Mouse (Mus musculus): ENCODE measurements around the gene Ctla4. TPM values are rescaled to one million over a fixed set of nuclear protein-coding genes. Genes with fewer than 3 reads are reported as not detected.

Gene Ctla4
- polyA plus RNA-seq, 1 experiment, result not detected

- Histone ChIP-seq H3K79me2 (ENCODE audit: control insufficient read depth, insufficient read depth) (no peaks in the 10 kb centered on the region), H3K36me3 (ENCODE audit: control insufficient read depth, insufficient read depth) (no peaks in the 10 kb centered on the region), H3ac (ENCODE audit: control insufficient read depth, insufficient read length) (no peak overlapping the region), H3K4me3 (no peak overlapping the region), H3K4me2 (ENCODE audit: low read depth) (no peak overlapping the region), H3K27me3 (ENCODE audit: control insufficient read depth, insufficient read depth, insufficient read length) (no peaks in the 10 kb centered on the region)
- TF ChIP-seq POLR2AphosphoS2 (IDR thresholded peaks at IDR 0.05; ENCODE audit: insufficient read length, low read depth), result no peak
- TF ChIP-seq TCF12 (IDR thresholded peaks at IDR 0.05; ENCODE audit: insufficient read depth, poor library complexity, severe bottlenecking), result no peak
- no peak for TF ChIP-seq REST (IDR thresholded peaks at IDR 0.05; ENCODE audit: insufficient read depth, insufficient read length)
- no peak for TF ChIP-seq TCF3 (IDR thresholded peaks at IDR 0.05; ENCODE audit: insufficient read length, low read depth)
- TF ChIP-seq POLR2A (IDR thresholded peaks at IDR 0.05; ENCODE audit: insufficient read length, low read depth), result no peak
These were observed 59.0 kb downstream of the Ctla4 start for GRCm38 (mm10) chr1:60945633-60946401.

DNA sequence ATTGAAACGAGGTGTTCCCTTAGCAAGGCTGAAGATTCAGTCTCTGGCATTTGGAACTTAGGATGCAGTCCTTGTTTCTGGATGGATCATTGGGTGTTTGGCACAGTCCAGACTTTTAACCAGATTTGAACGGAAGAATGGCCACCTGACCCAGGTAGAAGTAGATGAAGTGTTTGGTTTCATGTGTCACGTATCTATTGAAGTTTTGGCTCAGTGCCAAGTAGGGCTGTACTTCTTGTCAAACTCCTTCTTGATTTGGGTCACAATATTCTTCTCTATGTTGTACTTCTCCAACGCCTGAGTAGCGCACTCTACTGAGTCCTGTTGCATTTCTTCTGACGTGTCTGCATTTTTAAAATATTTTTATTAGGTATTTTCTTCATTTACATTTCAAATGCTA is 61.3 kb downstream of the Ctla4 start:
- Histone ChIP-seq H3K36me3 (ENCODE audit: control insufficient read depth, insufficient read depth) (no peaks in the 10 kb centered on the region), H3K79me2 (ENCODE audit: control insufficient read depth, insufficient read depth) (no peaks in the 10 kb centered on the region), H3K27me3 (ENCODE audit: control insufficient read depth, insufficient read depth, insufficient read length) (no peaks in the 10 kb centered on the region), H3K4me2 (ENCODE audit: low read depth) (no peak overlapping the region), H3ac (ENCODE audit: control insufficient read depth, insufficient read length) (no peak overlapping the region), H3K4me3 (no peak overlapping the region)
- no peak for TF ChIP-seq MYOG (IDR thresholded peaks at IDR 0.05; ENCODE audit: control insufficient read depth in 1 of 3, insufficient read depth in 1 of 3, insufficient read length in 2 of 3, low read depth in 2 of 3)

- Histone ChIP-seq H3K4me2 (ENCODE audit: low read depth) (no peak overlapping the region), H3K36me3 (ENCODE audit: control insufficient read depth, insufficient read depth) (no peaks in the 10 kb centered on the region), H3K4me3 (no peak overlapping the region), H3K27me3 (ENCODE audit: control insufficient read depth, insufficient read depth, insufficient read length) (no peaks in the 10 kb centered on the region), H3K79me2 (ENCODE audit: control insufficient read depth, insufficient read depth) (no peaks in the 10 kb centered on the region), H3ac (ENCODE audit: control insufficient read depth, insufficient read length) (no peak overlapping the region)
- TF ChIP-seq TCF3 (IDR thresholded peaks at IDR 0.05; ENCODE audit: insufficient read length, low read depth), result no peak
- TF ChIP-seq MYOG (IDR thresholded peaks at IDR 0.05; ENCODE audit: control insufficient read depth in 1 of 3, insufficient read depth in 1 of 3, insufficient read length in 2 of 3, low read depth in 2 of 3), result no peak
- TF ChIP-seq REST (IDR thresholded peaks at IDR 0.05; ENCODE audit: insufficient read depth, insufficient read length), result no peak
- TF ChIP-seq E2F4 (IDR thresholded peaks at IDR 0.05; ENCODE audit: insufficient read depth), result no peak
- TF ChIP-seq CEBPB (IDR thresholded peaks at IDR 0.05; ENCODE audit: insufficient read depth, poor library complexity, severe bottlenecking), result no peak
- TF ChIP-seq MAX (IDR thresholded peaks at IDR 0.05; ENCODE audit: low read depth), result no peak
- TF ChIP-seq SRF (IDR thresholded peaks at IDR 0.05; ENCODE audit: control insufficient read depth, insufficient read length, low read depth), result no peak
- no peak for TF ChIP-seq USF1 (IDR thresholded peaks at IDR 0.05; ENCODE audit: low read depth)
- no peak for TF ChIP-seq POLR2AphosphoS2 (IDR thresholded peaks at IDR 0.05; ENCODE audit: insufficient read length, low read depth)
- TF ChIP-seq POLR2A (IDR thresholded peaks at IDR 0.05; ENCODE audit: insufficient read length, low read depth), result no peak
- TF ChIP-seq TCF12 (IDR thresholded peaks at IDR 0.05; ENCODE audit: insufficient read depth, poor library complexity, severe bottlenecking), result no peak
- no peak for TF ChIP-seq MYOD1 (IDR thresholded peaks at IDR 0.05; ENCODE audit: control insufficient read depth in 1 of 3, insufficient read length in 2 of 3, low read depth in 2 of 3)
These were observed 66.2 kb downstream of the Ctla4 start for GRCm38 (mm10) chr1:60952958-60953357.

- H3K4me3 ChIP-seq, result no peak overlapping the region
- no peaks in the 10 kb centered on the region for H3K36me3 ChIP-seq (ENCODE audit: control insufficient read depth, insufficient read depth)
- H3K79me2 ChIP-seq (ENCODE audit: control insufficient read depth, insufficient read depth), result no peaks in the 10 kb centered on the region
- H3K27me3 ChIP-seq (ENCODE audit: control insufficient read depth, insufficient read depth, insufficient read length), result no peaks in the 10 kb centered on the region
- H3K4me2 ChIP-seq (ENCODE audit: low read depth), result no peak overlapping the region
- no peak for TF ChIP-seq CEBPB (IDR thresholded peaks at IDR 0.05; ENCODE audit: insufficient read depth, poor library complexity, severe bottlenecking)
- no peak for TF ChIP-seq POLR2A (IDR thresholded peaks at IDR 0.05; ENCODE audit: insufficient read length, low read depth)
- no peak for TF ChIP-seq MAX (IDR thresholded peaks at IDR 0.05; ENCODE audit: low read depth)
- TF ChIP-seq TCF12 (IDR thresholded peaks at IDR 0.05; ENCODE audit: insufficient read depth, poor library complexity, severe bottlenecking), result no peak
- no peak for TF ChIP-seq USF1 (IDR thresholded peaks at IDR 0.05; ENCODE audit: low read depth)
- no peak for TF ChIP-seq MYOD1 (IDR thresholded peaks at IDR 0.05; ENCODE audit: control insufficient read depth in 1 of 3, insufficient read length in 2 of 3, low read depth in 2 of 3)
- H3ac ChIP-seq (ENCODE audit: control insufficient read depth, insufficient read length), result no peak overlapping the region
These were observed 66.9 kb downstream of the Ctla4 start for GRCm38 (mm10) chr1:60953686-60954085.

DNA sequence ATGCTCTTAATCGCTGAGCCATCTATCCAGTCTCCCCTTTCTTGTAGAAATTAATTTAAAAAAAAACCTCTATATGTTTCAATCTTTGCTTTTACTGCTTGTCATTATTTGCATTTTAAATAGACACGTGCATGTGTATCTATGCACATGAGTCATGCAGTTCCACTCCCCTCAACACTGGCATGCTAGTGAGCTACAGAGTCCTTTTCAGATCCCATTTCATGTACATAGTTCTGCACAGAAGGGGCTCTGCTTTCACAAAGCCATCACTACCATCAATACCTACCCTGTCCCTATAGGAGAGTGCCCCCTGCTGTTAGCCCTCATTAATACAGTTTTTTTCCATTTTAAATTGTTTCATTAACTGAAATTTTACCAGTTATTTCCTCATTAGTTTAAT is 68.0 kb downstream of the Ctla4 start:
- Histone ChIP-seq H3K79me2 (ENCODE audit: control insufficient read depth, insufficient read depth) (no peaks in the 10 kb centered on the region), H3K4me2 (ENCODE audit: low read depth) (no peak overlapping the region), H3K27me3 (ENCODE audit: control insufficient read depth, insufficient read depth, insufficient read length) (no peaks in the 10 kb centered on the region), H3K4me3 (no peak overlapping the region), H3K36me3 (ENCODE audit: control insufficient read depth, insufficient read depth) (no peaks in the 10 kb centered on the region), H3ac (ENCODE audit: control insufficient read depth, insufficient read length) (no peak overlapping the region)
- TF ChIP-seq E2F4 (IDR thresholded peaks at IDR 0.05; ENCODE audit: insufficient read depth), result no peak
- TF ChIP-seq POLR2AphosphoS2 (IDR thresholded peaks at IDR 0.05; ENCODE audit: insufficient read length, low read depth), result no peak
- TF ChIP-seq MYOD1 (IDR thresholded peaks at IDR 0.05; ENCODE audit: control insufficient read depth in 1 of 3, insufficient read length in 2 of 3, low read depth in 2 of 3), result no peak
- no peak for TF ChIP-seq POLR2A (IDR thresholded peaks at IDR 0.05; ENCODE audit: insufficient read length, low read depth)
- no peak for TF ChIP-seq MAX (IDR thresholded peaks at IDR 0.05; ENCODE audit: low read depth)
- TF ChIP-seq SRF (IDR thresholded peaks at IDR 0.05; ENCODE audit: control insufficient read depth, insufficient read length, low read depth), result no peak
- TF ChIP-seq MYOG (IDR thresholded peaks at IDR 0.05; ENCODE audit: control insufficient read depth in 1 of 3, insufficient read depth in 1 of 3, insufficient read length in 2 of 3, low read depth in 2 of 3), result no peak
- TF ChIP-seq REST (IDR thresholded peaks at IDR 0.05; ENCODE audit: insufficient read depth, insufficient read length), result no peak
- no peak for TF ChIP-seq USF1 (IDR thresholded peaks at IDR 0.05; ENCODE audit: low read depth)
- no peak for TF ChIP-seq CEBPB (IDR thresholded peaks at IDR 0.05; ENCODE audit: insufficient read depth, poor library complexity, severe bottlenecking)
- no peak for TF ChIP-seq TCF3 (IDR thresholded peaks at IDR 0.05; ENCODE audit: insufficient read length, low read depth)
- TF ChIP-seq TCF12 (IDR thresholded peaks at IDR 0.05; ENCODE audit: insufficient read depth, poor library complexity, severe bottlenecking), result no peak
